Mouse (Mus musculus) E14TG2a.4 (cell line): Measurements from ENCODE around the gene Aatf.

Experiments used
- CTCF ChIP-seq: conservative IDR thresholded peaks from 2 replicates; pipeline ENCODE4 v1.5.1; 2014; ENCODE audit warnings: low read length
- NANOG ChIP-seq: IDR thresholded peaks from 2 replicates; pipeline ENCODE4 v1.6.1; 2014; ENCODE audit warnings: borderline replicate concordance, low read length, mixed read lengths

- TF ChIP-seq CTCF, result no peak
- no peak for TF ChIP-seq NANOG
Measured at GRCm38 (mm10) chr11:84389332-84389731, 124.0 kb downstream of the Aatf start.
